Mouse (Mus musculus) CD8-positive naive resting alpha-beta T cell, adult 2 months (primary cell): ENCODE results near the gene Usp3.

Source experiments
- DNase-seq, 2 experiments: peaks; one replicate each; pipeline ENCODE4 v3.0.0; 2022; ENCODE audit warnings: low read depth in 2 of 2, low spot score in 2 of 2

The Usp3 gene

DNA sequence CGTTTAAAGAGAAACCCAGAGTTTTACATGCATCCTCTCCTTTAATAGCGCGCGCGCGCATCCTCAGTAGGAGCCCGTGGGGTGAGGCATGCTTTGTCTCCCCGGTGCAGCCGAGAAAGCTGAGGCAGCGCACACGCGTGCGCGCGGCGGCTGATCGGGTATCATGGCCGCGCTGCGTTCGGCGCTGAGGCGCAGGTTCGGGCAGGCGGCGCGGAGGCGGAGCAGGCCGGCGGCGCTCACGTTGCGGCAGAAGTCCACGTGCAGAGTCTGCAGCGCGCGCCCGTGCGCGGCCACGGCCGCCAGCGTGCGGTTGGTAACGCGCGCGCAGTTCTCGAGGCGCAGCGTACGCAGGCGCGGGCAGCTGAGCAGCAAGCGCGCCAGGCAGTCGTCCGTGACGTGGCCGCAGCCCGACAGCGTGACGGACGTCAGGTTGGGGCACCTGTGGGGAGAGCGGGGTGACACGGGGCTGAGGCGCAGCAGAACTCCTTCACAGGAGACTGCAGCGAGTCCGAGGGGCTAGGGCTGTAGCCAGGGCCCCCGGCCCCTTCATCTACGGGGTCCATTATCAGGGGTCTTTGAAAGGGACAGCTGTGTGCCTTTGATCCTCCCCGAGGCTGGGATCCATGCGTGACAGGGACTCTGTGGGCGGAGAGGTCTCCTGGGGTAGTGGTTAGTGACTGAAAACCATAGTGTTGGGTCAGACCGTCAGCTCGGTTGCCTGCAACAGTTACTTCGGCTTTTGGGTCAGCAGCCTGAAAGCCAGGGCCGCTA, 81.2 kb downstream of the Usp3 start:
- peak; percentile 90 to 92 for DNase-seq

DNA sequence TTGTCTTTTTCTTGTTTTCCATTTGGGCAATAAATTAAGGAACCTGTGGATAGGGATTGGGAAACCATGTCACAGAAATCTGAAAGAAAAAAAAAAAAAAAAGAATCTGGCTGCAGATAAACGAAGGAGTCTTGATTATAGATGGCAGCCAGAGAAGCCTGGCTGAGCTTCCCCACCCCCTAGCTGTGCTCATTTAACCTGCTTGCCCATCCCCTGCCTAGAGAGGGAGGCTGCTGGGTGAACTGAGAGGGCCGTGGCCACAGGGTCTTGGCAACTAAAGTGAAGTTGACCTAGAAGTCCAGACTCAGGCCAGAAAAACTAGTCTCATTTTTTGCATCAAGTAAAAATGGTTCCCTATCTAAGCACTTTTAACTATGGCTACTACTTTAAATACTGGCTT, 82.0 kb downstream of the Usp3 start:
- DNase-seq = no peak

DNA sequence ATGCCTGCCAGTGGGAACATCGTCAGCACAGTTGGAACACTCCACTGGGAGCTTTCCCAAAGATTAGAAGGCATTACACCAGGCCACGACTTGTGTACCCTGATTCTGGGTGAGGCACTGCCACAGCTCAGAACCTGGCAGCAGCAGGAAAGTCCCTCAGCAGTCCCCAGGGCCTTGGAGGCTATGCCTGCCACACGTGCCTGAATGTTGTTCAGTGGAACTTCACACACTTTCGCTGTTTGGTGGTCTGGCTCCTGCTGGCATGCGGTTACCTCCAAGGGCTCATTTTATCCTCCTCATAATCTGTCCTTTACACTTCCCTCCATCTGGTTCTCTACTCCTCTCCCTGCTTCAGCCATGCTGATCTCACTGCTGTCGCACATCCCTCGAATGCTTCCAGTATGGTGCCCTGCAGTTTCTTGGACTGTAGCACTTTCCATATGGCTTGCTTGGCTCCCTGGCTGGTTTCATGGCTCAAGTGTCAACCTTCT, 82.5 kb downstream of the Usp3 start:
- no peak for DNase-seq

DNA sequence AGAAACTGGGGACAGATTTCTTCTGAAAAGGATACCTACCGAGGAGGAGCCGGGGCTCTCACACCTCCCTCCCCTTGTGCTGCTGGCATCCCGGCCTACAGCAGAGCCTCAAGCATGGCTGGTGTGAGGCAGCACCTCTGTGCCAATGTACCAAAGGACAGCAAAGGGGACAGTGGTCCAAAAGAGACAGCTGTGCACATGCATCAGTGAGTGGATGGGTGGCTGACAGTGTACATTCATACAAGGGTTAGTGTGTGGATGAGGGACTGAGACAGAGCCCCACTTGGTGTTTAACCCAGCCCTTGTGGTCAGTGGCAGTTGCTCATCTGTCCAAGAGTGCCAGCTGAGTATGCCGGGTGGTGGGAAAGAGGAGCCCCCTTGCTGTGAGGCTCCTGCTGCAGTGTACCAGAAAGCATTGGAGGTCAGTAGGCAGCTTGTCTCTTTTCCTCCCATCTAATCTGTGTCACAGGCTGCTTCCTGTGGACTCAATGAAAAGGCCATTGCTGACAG, 84.0 kb downstream of the Usp3 start:
- no peak for DNase-seq

DNA sequence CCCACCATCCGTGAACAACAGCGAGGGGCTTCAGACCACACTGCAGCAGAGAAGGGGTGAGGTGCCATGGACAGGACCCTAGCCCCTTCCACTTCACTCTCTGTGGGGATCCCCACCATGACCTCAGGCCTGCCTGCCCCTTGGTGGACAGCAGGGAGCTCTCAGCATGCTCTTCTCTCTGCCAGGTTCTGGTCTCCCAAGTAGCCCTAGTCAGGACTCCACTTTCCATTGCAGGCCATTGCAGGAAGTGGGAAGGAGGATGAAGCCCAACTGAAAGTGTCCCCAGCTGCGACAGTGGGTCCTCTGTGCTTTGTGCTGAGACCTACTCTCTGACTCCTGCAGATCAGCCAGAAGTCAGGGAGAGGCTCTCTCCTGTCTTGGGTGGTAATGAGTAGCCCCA, 85.3 kb downstream of the Usp3 start:
- no peak for DNase-seq

DNA sequence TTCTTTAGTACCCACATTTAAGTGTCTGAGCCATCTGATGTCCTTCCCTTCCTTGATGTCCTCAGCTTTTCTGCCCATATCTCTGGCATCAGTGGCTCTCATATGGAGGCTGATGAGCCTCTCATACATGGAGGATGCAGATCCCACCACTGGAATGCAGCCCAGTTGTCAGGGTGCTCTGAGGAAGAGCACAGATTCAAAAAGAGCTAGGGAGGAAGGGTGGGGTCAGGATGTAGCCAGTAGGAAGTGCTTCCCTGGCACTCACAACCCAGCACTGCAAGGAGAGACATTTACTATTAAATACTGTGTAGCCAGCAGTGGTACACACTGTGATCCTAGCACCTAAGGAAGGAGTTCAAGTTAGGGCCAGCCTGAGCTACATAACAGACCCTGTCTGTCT, 86.5 kb downstream of the Usp3 start:
- no peak for DNase-seq

DNA sequence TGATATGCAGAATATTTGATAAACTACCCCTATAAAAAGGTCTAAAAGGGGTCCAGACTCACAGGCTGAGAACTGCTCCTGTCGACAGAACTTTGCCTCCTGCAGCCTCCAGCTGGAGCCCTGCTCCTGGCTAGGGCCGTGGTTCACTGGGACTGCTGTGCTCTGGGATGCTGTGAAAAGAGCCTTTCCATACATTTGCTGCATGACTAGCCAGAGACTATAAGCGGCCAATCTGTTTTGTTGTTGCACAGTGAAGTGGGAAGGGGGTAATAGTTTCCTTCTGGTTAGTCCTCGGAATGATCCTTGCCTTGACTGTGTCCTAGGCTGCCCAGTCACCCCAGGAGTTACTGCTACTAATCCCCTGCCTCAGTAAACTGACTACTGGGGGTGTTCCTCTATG, 86.9 kb downstream of the Usp3 start:
- no peak for DNase-seq

DNA sequence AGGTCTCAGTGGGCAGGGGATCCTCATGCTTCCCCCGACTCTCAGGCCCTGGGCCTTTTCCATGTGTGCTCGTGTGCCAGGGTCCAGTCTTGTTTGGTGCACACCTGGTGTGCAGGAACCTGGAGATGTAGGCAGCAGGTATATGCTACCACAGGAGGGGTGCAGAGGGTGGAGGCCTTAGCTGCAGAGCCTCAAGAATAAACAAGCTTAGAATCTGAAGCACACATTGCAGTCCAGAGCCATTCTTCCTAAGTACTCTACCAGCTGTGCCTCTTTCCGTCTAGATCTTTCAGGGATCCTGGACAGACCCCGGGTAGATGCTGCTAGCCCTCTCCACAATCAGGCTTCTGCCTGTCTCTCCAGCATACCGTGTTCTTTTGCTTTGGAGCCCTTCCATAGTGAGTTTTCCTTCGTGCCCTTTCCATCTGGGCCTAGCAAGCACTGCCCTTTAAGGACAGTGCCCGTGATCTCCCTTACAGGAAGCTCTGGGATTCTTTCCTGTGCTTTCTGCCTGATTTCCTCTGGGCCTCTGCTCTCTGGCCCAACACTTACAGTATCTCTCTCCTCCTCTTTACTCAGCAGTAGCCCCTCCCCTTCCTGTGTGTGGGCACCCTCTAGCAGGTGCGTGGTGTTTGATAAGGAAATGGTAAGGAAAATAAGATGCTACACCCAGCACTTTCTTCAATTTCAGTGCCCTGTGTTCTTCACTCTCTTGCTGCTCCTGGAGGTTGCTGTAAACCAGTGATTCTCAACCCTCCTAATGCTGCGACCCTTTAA, 87.6 kb downstream of the Usp3 start:
- peak in 1 of 2 experiments; percentile 59 for DNase-seq

DNA sequence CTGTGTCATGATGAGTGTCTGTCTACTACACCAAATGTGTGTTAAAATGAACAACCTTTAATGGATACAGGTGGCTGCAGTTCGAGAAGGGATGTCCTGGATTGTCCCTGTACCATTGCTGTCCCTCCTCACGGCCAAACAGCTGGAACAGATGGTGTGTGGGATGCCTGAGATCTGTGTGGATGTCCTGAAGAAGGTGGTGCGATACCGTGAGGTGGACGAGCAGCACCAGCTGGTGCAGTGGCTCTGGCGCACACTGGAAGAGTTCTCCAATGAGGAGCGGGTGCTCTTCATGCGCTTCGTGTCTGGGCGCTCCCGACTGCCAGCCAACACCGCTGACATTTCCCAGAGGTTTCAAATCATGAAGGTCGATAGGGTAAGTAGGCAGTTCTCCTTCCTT, 88.4 kb downstream of the Usp3 start:
- DNase-seq = no peak

DNA sequence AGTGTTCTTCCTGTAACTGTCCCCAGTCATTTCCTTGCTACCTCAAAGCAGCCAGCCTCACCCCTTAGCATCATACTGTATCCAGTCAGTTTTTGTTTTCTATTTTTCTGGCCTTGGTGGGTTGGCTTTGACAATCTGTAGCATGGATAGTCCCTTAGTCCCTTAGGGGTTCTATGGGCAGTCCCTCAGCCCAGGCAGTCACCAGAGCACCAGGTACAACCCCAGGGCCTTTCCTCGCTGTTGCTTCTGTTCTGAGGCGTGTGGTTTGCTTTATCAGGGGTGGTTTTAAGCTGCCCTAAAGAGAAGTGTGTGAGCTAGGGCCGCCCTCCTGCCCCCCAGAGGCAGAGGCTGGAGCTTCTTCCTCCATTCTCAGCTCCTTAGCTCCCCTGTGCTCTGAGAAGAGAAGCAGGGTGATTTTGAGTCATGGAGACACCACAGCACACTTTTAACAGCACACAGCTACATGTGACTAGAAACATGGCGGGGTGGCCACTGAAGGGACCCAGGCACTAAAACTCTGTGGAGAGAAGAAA, 89.0 kb downstream of the Usp3 start:
- DNase-seq = peak; percentile 43 to 63

DNA sequence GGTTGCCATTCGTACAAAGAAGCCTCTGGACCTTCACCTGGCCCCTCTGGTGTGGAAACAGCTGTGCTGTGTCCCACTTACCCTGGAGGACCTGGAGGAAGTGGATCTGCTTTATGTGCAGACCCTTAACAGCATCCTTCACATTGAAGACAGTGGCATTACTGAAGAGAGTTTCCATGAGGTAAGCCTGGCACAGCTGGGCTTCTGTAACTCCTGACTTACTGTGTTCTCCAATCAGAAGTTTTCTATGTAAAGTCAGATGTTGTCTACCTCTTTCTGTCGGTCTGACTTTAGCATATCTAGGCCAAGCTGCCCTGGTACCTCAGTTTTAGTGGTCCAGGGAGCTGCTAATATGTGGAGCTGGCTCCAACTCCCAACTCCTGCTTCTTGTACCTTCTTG, 91.7 kb downstream of the Usp3 start:
- DNase-seq = no peak

DNA sequence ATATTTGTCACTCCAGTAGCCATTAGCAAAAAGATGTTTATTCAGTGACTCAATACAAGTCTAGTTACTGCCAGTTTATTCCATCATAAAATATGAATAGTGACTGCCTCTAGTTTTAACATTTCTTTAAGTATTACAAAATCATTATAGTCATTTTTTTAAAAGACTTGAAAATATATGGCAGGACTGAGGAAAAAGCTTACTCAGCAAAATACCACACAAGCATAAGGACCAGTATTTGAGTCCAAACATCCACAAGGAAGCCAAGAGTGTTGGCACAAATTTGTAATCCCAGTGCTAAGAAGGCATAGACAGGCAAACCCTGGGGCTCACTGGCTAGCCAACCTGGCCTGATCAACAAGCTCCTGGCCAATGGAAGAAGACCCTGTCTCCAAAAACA, 99.0 kb downstream of the Usp3 start:
- DNase-seq = no peak

DNA sequence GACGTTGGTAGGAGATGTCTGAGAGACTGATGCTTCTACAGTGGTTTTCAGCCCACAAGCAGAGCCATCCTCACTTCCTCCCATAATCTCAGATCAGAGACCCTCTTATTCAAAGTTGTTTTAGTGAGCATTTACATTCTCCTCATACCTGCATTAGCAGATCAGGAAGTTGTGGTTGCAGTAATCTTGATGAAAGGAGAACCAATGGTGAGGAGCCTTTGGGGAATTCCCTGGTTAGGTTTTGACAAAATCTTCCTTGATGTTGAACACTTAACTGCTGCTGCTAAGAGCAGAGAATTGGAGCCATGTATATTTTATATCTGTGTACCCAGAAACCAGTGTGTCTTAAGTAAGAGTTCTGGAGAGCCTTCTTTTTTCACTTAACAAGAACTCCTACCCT, 100.6 kb downstream of the Usp3 start:
- peak; percentile 34 to 46 for DNase-seq

DNA sequence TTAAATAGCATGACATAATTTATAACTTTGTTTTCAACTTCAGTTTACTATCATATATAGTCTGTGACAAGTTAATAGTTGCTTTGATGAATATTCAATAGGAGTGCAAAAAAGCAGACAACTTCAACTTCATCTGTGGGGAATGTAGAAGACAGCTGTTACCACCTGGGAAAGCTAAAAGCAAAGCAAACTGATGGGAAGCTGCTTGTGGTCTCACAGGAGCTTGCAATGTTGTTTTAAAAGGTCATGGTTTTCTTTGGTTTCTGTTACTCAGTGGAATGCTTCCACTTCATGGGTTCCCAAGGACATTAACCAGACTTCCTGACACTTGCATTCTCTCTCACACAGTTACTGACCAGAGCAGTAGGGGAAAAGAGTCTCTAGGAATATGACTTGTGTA, 104.2 kb downstream of the Usp3 start:
- no peak for DNase-seq

DNA sequence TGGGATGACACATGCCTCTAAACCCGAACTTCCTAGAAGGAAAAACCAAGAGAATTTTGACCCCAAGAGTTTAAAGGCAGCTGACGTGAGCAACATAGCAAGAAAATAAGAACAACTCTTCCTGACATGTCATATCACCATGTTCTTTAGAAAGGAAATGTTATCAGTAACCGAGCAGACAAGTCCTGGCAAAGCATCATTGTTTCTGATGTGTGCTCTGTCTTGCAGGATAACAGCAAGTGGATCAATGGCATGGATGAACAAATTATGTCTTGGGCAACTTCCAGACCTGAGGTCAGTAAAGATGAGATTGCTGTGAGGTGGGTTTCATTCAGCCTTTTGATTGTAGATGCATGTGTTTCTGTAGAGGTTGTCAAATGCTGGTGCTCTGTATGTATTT, 109.5 kb downstream of the Usp3 start:
- no peak for DNase-seq

DNA sequence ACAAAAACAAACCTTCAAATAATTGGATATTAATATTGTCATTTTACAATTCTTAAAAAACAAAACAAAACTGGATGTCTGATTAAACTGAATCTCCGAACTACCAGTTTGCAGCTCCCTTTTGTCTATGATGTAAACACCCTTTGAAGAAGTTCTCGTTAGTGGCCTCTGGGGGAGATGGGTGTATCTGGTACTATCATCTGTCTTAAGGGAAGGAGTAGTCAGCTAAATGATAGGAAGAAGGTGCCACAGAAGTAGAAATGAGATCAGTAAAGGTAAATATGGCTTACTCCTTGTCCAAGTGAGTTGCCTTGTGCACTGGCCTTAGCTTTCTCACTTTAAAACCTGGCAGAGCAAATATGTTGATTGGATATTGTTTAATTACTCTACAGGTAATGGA, 115.2 kb downstream of the Usp3 start:
- no peak for DNase-seq

DNA sequence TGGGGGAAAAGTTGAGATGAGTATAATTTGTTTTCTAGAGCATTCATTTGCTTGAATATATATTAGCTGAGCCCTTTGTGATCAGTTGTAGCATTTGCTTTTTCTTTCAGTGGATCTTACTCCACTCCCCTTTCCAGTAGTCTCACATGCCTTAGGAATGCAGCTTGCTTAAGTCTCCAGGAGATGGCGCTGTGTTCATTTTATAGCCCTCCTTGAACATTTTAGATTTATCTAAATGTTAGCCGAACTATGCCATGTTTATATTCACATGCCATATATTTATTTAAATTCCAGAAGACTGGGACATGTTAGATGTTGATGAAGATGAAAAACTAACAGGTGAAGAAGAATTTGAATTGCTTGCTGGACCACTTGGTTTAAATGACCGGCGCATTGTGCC, 127.9 kb downstream of the Usp3 start:
- peak; percentile 26 to 55 for DNase-seq
